In genomic region chrX:136742241-136742640, GRCm38 (mm10) we compare ENCODE assay signal across 9 mouse cellular contexts. TPM values are rescaled to one million over a fixed set of nuclear protein-coding genes. Genes with fewer than 3 reads are reported as not detected.
DNase-seq lines count a peak whose midpoint lies in the region; ATAC-seq and TF ChIP-seq lines count a peak whose summit lies in the region.
"Had no signal": no experiment of that assay in that cellular context is flagged by ENCODE, and none has a peak within 500 bp of the region (broad histone marks: within the 10 kb centered on the region; RNA-seq: fewer than 3 reads in every experiment).

No protein-coding gene starts in this region.

- H3K4me3 ChIP-seq in heart, adult 2 months, result peak overlapping the region; percentile 64
- peak overlapping the region; percentile 58 for H3K4me3 ChIP-seq in hindbrain, embryonic 10.5 days
- H3K4me3 ChIP-seq in liver, embryonic 13.5 days (replicated peaks), result peak overlapping the region; percentile 64
- peak overlapping the region; percentile 32 for H3K4me3 ChIP-seq in stomach, embryonic 14.5 days (ENCODE audit: low read depth, low read length)

- WGBS in heart, adult 2 months, result 16% methylated on average over 10 of the region's 10 CpGs
- 18% methylated on average over 10 of the region's 10 CpGs for WGBS in hindbrain, embryonic 10.5 days
- WGBS in liver, embryonic 13.5 days (ENCODE audit: insufficient replicate concordance), result 14% methylated on average over 10 of the region's 10 CpGs
- 20% methylated on average over 10 of the region's 10 CpGs for WGBS in stomach, embryonic 14.5 days

- no peaks in the 10 kb centered on the region for H3K27me3 ChIP-seq in heart, adult 2 months (ENCODE audit: control insufficient read depth, insufficient read depth, low read length)
- no peaks in the 10 kb centered on the region for H3K27me3 ChIP-seq in hindbrain, embryonic 10.5 days (ENCODE audit: insufficient read depth, poor library complexity, severe bottlenecking)
- no peaks in the 10 kb centered on the region for H3K27me3 ChIP-seq in liver, embryonic 13.5 days
- H3K27me3 ChIP-seq in stomach, embryonic 14.5 days (ENCODE audit: control insufficient read depth, insufficient read depth, low read length), result no peaks in the 10 kb centered on the region

- H3K4me1 ChIP-seq in heart, adult 2 months (ENCODE audit: control insufficient read depth, insufficient read depth, low read length), result peaks cover 2% of the 10 kb centered on the region
- peaks cover 8% of the 10 kb centered on the region; the same call in 1 of the 2 replicates for H3K4me1 ChIP-seq in hindbrain, embryonic 10.5 days (replicated peaks)
- H3K4me1 ChIP-seq in liver, embryonic 13.5 days (replicated peaks), result peaks cover 8% of the 10 kb centered on the region
- H3K4me1 ChIP-seq in stomach, embryonic 14.5 days (ENCODE audit: control insufficient read depth, insufficient read depth, low read length), result peaks cover 3% of the 10 kb centered on the region; the same call in 1 of the 2 replicates

- intact Hi-C loops in heart, adult 2 months (cut with DNase I), result loop anchor here (2.0 to 5.0 kb wide), 3 partner anchors 273 to 400 kb away; partner anchors contain the start of gene Slc25a53

- TF ChIP-seq POLR2A in heart, adult 2 months (IDR thresholded peaks at IDR 0.05; ENCODE audit: insufficient read depth, low read depth, low read length), result no peak

- no peak for TF ChIP-seq CTCF in heart, adult 2 months (IDR thresholded peaks at IDR 0.05)

- no peaks in the 10 kb centered on the region for H3K9me3 ChIP-seq in hindbrain, embryonic 10.5 days
- no peaks in the 10 kb centered on the region for H3K9me3 ChIP-seq in liver, embryonic 13.5 days (replicated peaks)
- no peaks in the 10 kb centered on the region for H3K9me3 ChIP-seq in stomach, embryonic 14.5 days (ENCODE audit: control insufficient read depth, low read depth, low read length)

- H3K79me2 ChIP-seq in heart, adult 2 months (replicated peaks; ENCODE audit: control insufficient read depth, insufficient read depth, low read length), result no peaks in the 10 kb centered on the region; the same call in 1 of the 2 replicates

- H3K27ac ChIP-seq in heart, adult 2 months, result peak overlapping the region; percentile 95
- peak overlapping the region; percentile 91 for H3K27ac ChIP-seq in hindbrain, embryonic 10.5 days
- peak overlapping the region; percentile 81 for H3K27ac ChIP-seq in liver, embryonic 13.5 days
- H3K27ac ChIP-seq in stomach, embryonic 14.5 days (ENCODE audit: low read length), result peak overlapping the region; percentile 88

- ATAC-seq in liver, embryonic 13.5 days (ENCODE audit: low read depth), result no peak
- no peak for ATAC-seq in stomach, embryonic 14.5 days (ENCODE audit: insufficient number of reproducible peaks, insufficient read depth, low FRiP score, low read depth)

- peak overlapping the region; percentile 73 for H3K4me2 ChIP-seq in liver, embryonic 13.5 days
- peak overlapping the region; percentile 43 for H3K4me2 ChIP-seq in stomach, embryonic 14.5 days (replicated peaks; ENCODE audit: low read depth, low read length)

- no peak for TF ChIP-seq EP300 in heart, adult 2 months (IDR thresholded peaks at IDR 0.05; ENCODE audit: insufficient read depth, low read depth, low read length)

- peak overlapping the region; percentile 77 for H3K9ac ChIP-seq in heart, adult 2 months (ENCODE audit: low read depth, low read length)
- H3K9ac ChIP-seq in liver, embryonic 13.5 days, result peak overlapping the region; percentile 69
- peak overlapping the region; percentile 36 for H3K9ac ChIP-seq in stomach, embryonic 14.5 days (replicated peaks; ENCODE audit: low read depth, low read length)

- H3K36me3 ChIP-seq in heart, adult 2 months (ENCODE audit: control insufficient read depth, insufficient read depth, low read length), result peaks cover 7% of the 10 kb centered on the region
- H3K36me3 ChIP-seq in hindbrain, embryonic 10.5 days, result peaks cover 18% of the 10 kb centered on the region
- 0 out of 2 replicates have a peak, but pooled peaks cover 5% of the 10 kb centered on the region for H3K36me3 ChIP-seq in liver, embryonic 13.5 days
- peaks cover 4% of the 10 kb centered on the region; the same call in 1 of the 2 replicates for H3K36me3 ChIP-seq in stomach, embryonic 14.5 days (ENCODE audit: control insufficient read depth, insufficient read depth, low read length)

- peak in 1 of 2 experiments; percentile 32 for DNase-seq in heart, adult 2 months
- no peak for DNase-seq in heart, adult 18-20 months
- DNase-seq in adipocyte (ENCODE audit: low spot score), result peak; percentile 51
- DNase-seq in hindbrain, embryonic 10.5 days (ENCODE audit: low spot score), result peak; percentile 8
- no peak for DNase-seq in liver, embryonic 13.5 days
- DNase-seq in MN1 (ENCODE audit: low spot score), result no peak
- no peak for DNase-seq in cerebellum, adult 11-12 months

RNA-seq across cellular contexts. Expression of gene Morf4l2, which starts 1.2 kb away (rescaled TPM):
- total RNA-seq in heart, adult 2 months (2021), result 10 to 100 TPM; 76.0 to 90.4 TPM
- polyA plus RNA-seq in heart, adult 2 months (2012; rRNA removed), result 27.5 and 60.8 TPM in 2 replicates
- 10 to 100 TPM; 74.8 to 92.7 TPM for total RNA-seq in heart, adult 18-20 months (2021)
- polyA plus RNA-seq in hindbrain, embryonic 10.5 days (2016; fragmentation: Nextera tagmentation; extraction: Ambion mirVana), result 514 and 571 TPM in 2 replicates
- 227 and 272 TPM in 2 replicates for polyA plus RNA-seq in liver, embryonic 13.5 days (2015; fragmentation: Nextera tagmentation; extraction: Ambion mirVana)
- polyA plus RNA-seq in stomach, embryonic 14.5 days (2014; fragmentation: Nextera tagmentation; extraction: Ambion mirVana), result 523 and 569 TPM in 2 replicates

RNA-seq across cellular contexts. Expression of gene Tceal1, which starts 34.5 kb away (rescaled TPM):
- total RNA-seq in heart, adult 2 months (2021), result 1 to 10 TPM; 4.8 TPM
- 2.0 and 3.2 TPM in 2 replicates for polyA plus RNA-seq in heart, adult 2 months (2012; rRNA removed)
- 1 to 10 TPM; 4.2 to 4.4 TPM for total RNA-seq in heart, adult 18-20 months (2021)
- polyA plus RNA-seq in hindbrain, embryonic 10.5 days (2016; fragmentation: Nextera tagmentation; extraction: Ambion mirVana), result 7.2 and 9.0 TPM in 2 replicates
- 1.1 and 1.3 TPM in 2 replicates for polyA plus RNA-seq in liver, embryonic 13.5 days (2015; fragmentation: Nextera tagmentation; extraction: Ambion mirVana)
- 10.4 and 11.1 TPM in 2 replicates for polyA plus RNA-seq in stomach, embryonic 14.5 days (2014; fragmentation: Nextera tagmentation; extraction: Ambion mirVana)

RNA-seq across cellular contexts. Expression of gene Glra4, which starts 37.7 kb away (rescaled TPM):
- total RNA-seq in heart, adult 2 months (2021), result not detected
- not detected in 2 replicates for polyA plus RNA-seq in heart, adult 2 months (2012; rRNA removed)
- total RNA-seq in heart, adult 18-20 months (2021), result not detected
- 0.14 TPM in 1 of 2 replicates, not detected in the other for polyA plus RNA-seq in hindbrain, embryonic 10.5 days (2016; fragmentation: Nextera tagmentation; extraction: Ambion mirVana)
- polyA plus RNA-seq in liver, embryonic 13.5 days (2015; fragmentation: Nextera tagmentation; extraction: Ambion mirVana), result not detected in 2 replicates
- 0.14 TPM in 1 of 2 replicates, not detected in the other for polyA plus RNA-seq in stomach, embryonic 14.5 days (2014; fragmentation: Nextera tagmentation; extraction: Ambion mirVana)
- total RNA-seq: heart, postnatal 14 days had no signal

Comparison
In these comparisons a context has a peak if more than half of its experiments do, and no peak if none do; other contexts are left out.
1. DNase-seq: peak in adipocyte (single experiment) and hindbrain, embryonic 10.5 days (single experiment); none in heart, adult 18-20 months (0 of 2), liver, embryonic 13.5 days (single experiment), MN1 (single experiment) and cerebellum, adult 11-12 months (single experiment).
2. Peak in every context shown above with its lines, with median percentiles within 50 percentile points of each other: H3K27ac ChIP-seq, H3K4me3 ChIP-seq and H3K9ac ChIP-seq.